Mouse (Mus musculus) midbrain, embryonic 12.5 days (tissue): ENCODE data around the gene Gm43720. TPM values are rescaled to one million over a fixed set of nuclear protein-coding genes. Genes with fewer than 3 reads are reported as not detected.

ENCODE experiments used
- polyA plus RNA-seq: library from polyadenylated mRNA; unstranded; fragments of >200 nt; fragmentation: Nextera tagmentation; extraction: Ambion mirVana; gene quantifications from 2 replicates; pipeline ENCODE4 v1.2.1, GENCODE M21; 2016

Gm43720 gene
- polyA plus RNA-seq, 1 experiment from 2014 or later, result not detected

Other genes starting within 250 kb of the Gm43720 start
- not detected in 2 replicates for gene Smok3c, start 226.8 kb downstream of the Gm43720 start, polyA plus RNA-seq
- 39.6 and 43.0 TPM in 2 replicates for gene Zkscan1, start 194.9 kb downstream of the Gm43720 start, polyA plus RNA-seq
- 109 TPM in 2 replicates for gene Zscan21, start 163.1 kb downstream of the Gm43720 start, polyA plus RNA-seq
- 46.3 and 47.0 TPM in 2 replicates for gene Zfp113, start 124.2 kb downstream of the Gm43720 start, polyA plus RNA-seq
- gene Cops6, start 118.9 kb downstream of the Gm43720 start, polyA plus RNA-seq, result 280 and 295 TPM in 2 replicates
- gene Ap4m1, start 108.0 kb downstream of the Gm43720 start, polyA plus RNA-seq, result 27.9 and 28.2 TPM in 2 replicates
- 250 and 269 TPM in 2 replicates for gene Mcm7, start 107.5 kb downstream of the Gm43720 start, polyA plus RNA-seq
- gene Taf6, start 92.5 kb downstream of the Gm43720 start, polyA plus RNA-seq, result 121 and 129 TPM in 2 replicates
- 43.9 and 47.7 TPM in 2 replicates for gene Cnpy4, start 92.5 kb downstream of the Gm43720 start, polyA plus RNA-seq
- 11.6 and 12.2 TPM in 2 replicates for gene Mblac1, start 85.6 kb downstream of the Gm43720 start, polyA plus RNA-seq
- gene Nxpe5, start 54.1 kb downstream of the Gm43720 start, polyA plus RNA-seq, result not detected in 2 replicates
- 51.2 and 57.8 TPM in 2 replicates for gene Lamtor4, start 24.5 kb downstream of the Gm43720 start, polyA plus RNA-seq
- gene BC037034, start 15.9 kb downstream of the Gm43720 start, polyA plus RNA-seq, result 18.8 and 20.3 TPM in 2 replicates
- 4.6 and 5.2 TPM in 2 replicates for gene Gal3st4, start 7.1 kb downstream of the Gm43720 start, polyA plus RNA-seq
- gene Gpc2, start within 50 bp of the Gm43720 start, polyA plus RNA-seq, result 152 and 160 TPM in 2 replicates
- 4.0 and 5.5 TPM in 2 replicates for gene Stag3, start 282 bp upstream of the Gm43720 start, polyA plus RNA-seq
- not detected in 2 replicates for gene Pvrig, start 62.0 kb upstream of the Gm43720 start, polyA plus RNA-seq
- 64.4 and 70.5 TPM in 2 replicates for gene Zfp157, start 161.5 kb upstream of the Gm43720 start, polyA plus RNA-seq